Mouse (Mus musculus) hindbrain, embryonic 14.5 days (tissue): ENCODE data around the gene Srl. TPM values are rescaled to one million over a fixed set of nuclear protein-coding genes. Genes with fewer than 3 reads are reported as not detected.
"Not testable (repeated sequence)": the region's sequence is repeated elsewhere in the genome, so short reads cannot be mapped to it uniquely, and the experiment has no call there.

Experiments used
- ATAC-seq: fragments of 200-750 bp; cut with Nextera tagmentation; 2 replicates; pipeline ENCODE4 v1.8.0; 2017; ENCODE audit warnings: moderate number of reproducible peaks, mild to moderate bottlenecking, moderate TSS enrichment, moderate library complexity; ENCODE audit not compliant: low FRiP score
- DNase-seq: peaks from one replicate; pipeline ENCODE4 v3.0.0-alpha.2; 2015; ENCODE audit warnings: low spot score
- H3K27ac ChIP-seq: fragments of 300-500 bp; sonication (generic); 2 replicates; pipeline ENCODE4 v1.5.1; 2014; ENCODE audit warnings: mild to moderate bottlenecking, moderate library complexity
- H3K27me3 ChIP-seq: fragments of 300-500 bp; sonication (generic); 2 replicates; pipeline ENCODE4 v1.6.1; 2014; ENCODE audit warnings: mild to moderate bottlenecking, low read length, mixed read lengths; ENCODE audit not compliant: control insufficient read depth, insufficient read depth
- H3K36me3 ChIP-seq: fragments of 300-500 bp; sonication (generic); replicated peaks from 2 replicates; pipeline ENCODE4 v1.6.1; 2014; ENCODE audit not compliant: control insufficient read depth, insufficient read depth
- H3K4me1 ChIP-seq: fragments of 300-500 bp; sonication (generic); replicated peaks from 2 replicates; pipeline ENCODE4 v1.6.1; 2014; ENCODE audit warnings: antibody characterized with exemption, low read length, mixed read lengths; ENCODE audit not compliant: control insufficient read depth, insufficient read depth
- H3K4me2 ChIP-seq: fragments of 300-500 bp; sonication (generic); replicated peaks from 2 replicates; pipeline ENCODE4 v1.6.1; 2014; ENCODE audit warnings: mild to moderate bottlenecking, moderate library complexity
- H3K4me3 ChIP-seq: fragments of 300-500 bp; sonication (generic); replicated peaks from 2 replicates; pipeline ENCODE4 v1.5.1; 2014; ENCODE audit warnings: mild to moderate bottlenecking, low read length
- H3K9ac ChIP-seq: fragments of 300-500 bp; sonication (generic); 2 replicates; pipeline ENCODE4 v1.6.1; 2014
- H3K9me3 ChIP-seq: fragments of 300-500 bp; sonication (generic); 2 replicates; pipeline ENCODE4 v1.6.1; 2016; ENCODE audit warnings: low read length; ENCODE audit not compliant: control insufficient read depth
- WGBS: fragments of 180-500 bp; shearing (Covaris S2); extraction: QIAGEN DNeasy Blood & Tissue Kit; methylation state at CpG from one replicate; pipeline ENCODE4 v1.1.7; 2014; 5-methylcytosine and 5-hydroxymethylcytosine counted together
- polyA plus RNA-seq: library from polyadenylated mRNA; unstranded; fragments of >200 nt; fragmentation: Nextera tagmentation; extraction: Ambion mirVana; gene quantifications from 2 replicates; pipeline ENCODE4 v1.2.1, GENCODE M21; 2014

The Srl gene
- polyA plus RNA-seq, 1 experiment from 2014 or later, result 28.0 TPM

DNA sequence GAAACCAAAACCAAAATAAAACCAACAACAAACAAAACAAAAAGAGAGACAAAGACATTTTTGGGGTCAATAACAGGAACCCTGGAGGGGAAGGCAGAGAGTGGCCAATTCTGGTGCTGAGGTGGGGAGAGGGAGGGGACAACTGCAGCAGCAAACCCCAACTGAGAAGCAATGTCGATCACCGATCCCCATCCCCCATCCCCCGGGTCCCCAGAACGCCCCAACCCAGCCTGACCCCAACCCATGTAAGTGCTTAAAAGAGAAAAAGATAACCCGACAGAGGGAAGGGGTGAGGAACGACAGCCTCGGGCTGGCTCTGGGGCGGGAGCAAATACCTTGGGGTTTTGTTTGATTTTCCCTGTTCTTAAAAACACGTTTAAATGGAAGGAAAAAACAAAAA lies 3.2 kb upstream of the Srl start:
- H3K4me3 ChIP-seq, result no peak overlapping the region
- no peak for DNase-seq
- no peak overlapping the region for H3K4me2 ChIP-seq
- H3K27ac ChIP-seq, result no peak overlapping the region
- no peaks in the 10 kb centered on the region for H3K9me3 ChIP-seq
- H3K27me3 ChIP-seq, result no peaks in the 10 kb centered on the region
- WGBS, result 75% methylated on average over 9 of the region's 9 CpGs
- no peak for ATAC-seq
- peaks cover 44% of the 10 kb centered on the region for H3K36me3 ChIP-seq
- peaks cover 6% of the 10 kb centered on the region for H3K4me1 ChIP-seq
- H3K9ac ChIP-seq, result no peak overlapping the region

DNA sequence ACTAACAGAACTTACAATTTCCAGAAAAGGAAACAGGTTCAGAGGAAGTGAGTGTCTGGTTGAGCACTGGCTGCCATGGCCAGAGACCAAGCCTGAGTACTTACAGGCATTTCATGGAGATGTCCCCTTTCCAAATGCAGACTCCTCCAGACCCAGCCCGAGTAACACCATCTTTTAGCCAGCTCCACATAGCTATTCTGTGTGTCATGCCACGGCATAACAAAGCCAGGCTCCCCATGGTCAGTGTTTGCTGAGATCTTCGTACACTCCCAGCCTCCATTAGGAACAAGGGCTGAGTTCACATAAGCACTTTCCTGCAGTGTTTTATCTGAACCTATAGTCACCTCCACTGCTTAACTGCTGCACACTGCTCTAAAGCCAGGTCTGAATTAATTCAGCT lies 1.6 kb upstream of the Srl start:
- ATAC-seq (no peak), DNase-seq (no peak)
- H3K4me3 ChIP-seq, result no peak overlapping the region
- H3K4me1 ChIP-seq, result peaks cover 6% of the 10 kb centered on the region
- H3K27me3 ChIP-seq, result no peaks in the 10 kb centered on the region
- peaks cover 29% of the 10 kb centered on the region for H3K36me3 ChIP-seq
- H3K9ac ChIP-seq, result no peak overlapping the region
- WGBS, result 67% methylated on average over 3 of the region's 3 CpGs
- H3K4me2 ChIP-seq, result no peak overlapping the region
- H3K9me3 ChIP-seq, result no peaks in the 10 kb centered on the region
- H3K27ac ChIP-seq, result no peak overlapping the region

DNA sequence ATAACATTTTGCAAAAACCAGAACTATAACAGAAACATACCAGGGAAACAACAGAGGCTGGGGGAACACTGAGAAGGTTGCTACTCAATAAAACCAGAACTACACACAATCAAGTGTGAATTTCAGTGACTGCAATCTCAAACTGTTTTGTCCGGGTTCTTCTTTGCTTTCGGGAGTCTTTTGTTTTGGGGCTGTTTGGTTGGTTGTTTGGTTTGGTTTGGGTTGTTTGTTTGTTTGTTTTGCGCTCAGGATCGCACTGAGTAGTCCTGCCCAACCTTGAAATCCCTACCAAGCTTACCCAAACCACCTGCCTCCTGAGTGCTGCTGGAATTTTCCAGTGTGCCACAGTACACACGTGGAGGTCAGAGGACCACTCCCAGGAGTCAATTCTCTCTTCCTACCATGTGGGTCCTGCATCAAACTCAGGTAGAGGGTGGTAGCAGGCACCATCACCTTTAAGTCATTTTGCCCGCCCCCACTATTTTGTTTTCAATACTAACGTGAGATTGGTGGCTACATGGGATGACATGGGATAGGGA lies 689 bp upstream of the Srl start:
- ATAC-seq (no peak), DNase-seq (no peak)
- Histone ChIP-seq H3K27ac (no peak overlapping the region), H3K4me1 (peaks cover 6% of the 10 kb centered on the region), H3K27me3 (no peaks in the 10 kb centered on the region), H3K36me3 (peaks cover 24% of the 10 kb centered on the region), H3K4me3 (peak overlapping the region; percentile 45), H3K4me2 (peak overlapping the region; percentile 57), H3K9me3 (no peaks in the 10 kb centered on the region), H3K9ac (peak overlapping the region; percentile 25)
- 50% methylated on average over 7 of the region's 7 CpGs for WGBS

DNA sequence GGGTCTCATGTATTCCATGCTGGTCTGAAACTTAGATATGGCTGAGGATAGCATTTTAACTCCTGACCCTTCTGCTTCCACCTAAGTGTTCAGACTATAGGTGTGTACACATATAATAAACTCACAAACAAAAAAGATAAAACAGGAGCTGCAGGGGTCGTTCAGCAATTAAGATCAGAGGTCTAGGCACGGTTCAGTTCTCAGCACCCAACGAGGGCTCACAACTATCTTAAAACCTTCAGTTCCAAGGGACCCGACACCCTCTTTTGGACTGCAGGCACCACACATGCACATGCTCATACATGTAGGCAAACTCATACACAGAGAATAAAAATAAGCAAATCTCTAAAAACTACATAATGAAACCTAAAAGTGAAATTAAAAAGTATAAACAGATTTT lies 583 bp downstream of the Srl start:
- no peaks in the 10 kb centered on the region for H3K27me3 ChIP-seq
- peaks cover 13% of the 10 kb centered on the region for H3K36me3 ChIP-seq
- no peaks in the 10 kb centered on the region for H3K9me3 ChIP-seq
- 66% methylated on average over 4 of the region's 4 CpGs for WGBS
- peaks cover 6% of the 10 kb centered on the region for H3K4me1 ChIP-seq
- DNase-seq (no peak), ATAC-seq (no peak)
- peak overlapping the region; percentile 45 for H3K4me3 ChIP-seq
- H3K9ac ChIP-seq, result peak overlapping the region; percentile 59
- H3K4me2 ChIP-seq, result peak overlapping the region; percentile 57
- no peak overlapping the region for H3K27ac ChIP-seq

DNA sequence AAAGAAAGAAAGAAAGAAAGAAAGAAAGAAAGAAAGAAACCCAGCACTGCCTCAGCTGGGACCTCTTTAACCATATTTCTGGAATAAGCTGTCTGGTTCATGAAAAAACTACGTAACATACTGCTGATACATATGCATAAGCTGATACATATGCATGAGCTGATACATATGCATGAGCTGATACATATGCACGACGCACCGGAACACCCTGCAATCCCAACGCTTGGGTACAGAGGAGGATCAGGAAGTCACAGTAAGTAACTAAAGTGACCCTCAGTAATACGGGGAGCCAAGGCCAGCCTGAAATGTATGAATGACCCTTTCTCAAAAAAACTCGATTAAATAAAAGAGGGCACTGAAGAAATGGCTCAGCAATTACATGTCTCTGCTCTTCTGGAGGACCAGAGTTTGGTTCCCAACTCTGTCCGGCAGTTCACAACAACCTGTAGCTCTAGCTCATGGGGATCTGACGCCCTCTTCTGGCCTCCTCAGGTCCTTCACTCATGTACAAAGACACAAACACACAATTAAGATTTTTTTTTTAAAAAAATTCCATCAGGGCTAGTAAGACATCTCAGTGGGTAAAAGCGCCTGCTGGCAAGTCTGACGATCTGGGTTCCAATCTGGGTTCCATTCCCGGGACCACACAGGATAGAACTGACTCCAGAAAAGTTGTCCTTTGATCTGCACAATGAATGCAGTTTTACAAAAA lies 1.4 kb downstream of the Srl start:
- no peak overlapping the region for H3K9ac ChIP-seq
- H3K27ac ChIP-seq, result no peak overlapping the region
- 59% methylated on average over 12 of the region's 12 CpGs for WGBS
- H3K4me1 ChIP-seq, result peaks cover 6% of the 10 kb centered on the region
- H3K27me3 ChIP-seq, result no peaks in the 10 kb centered on the region
- DNase-seq (peak; percentile 32), ATAC-seq (no peak)
- no peak overlapping the region for H3K4me3 ChIP-seq
- H3K36me3 ChIP-seq, result peaks cover 5% of the 10 kb centered on the region
- H3K9me3 ChIP-seq, result no peaks in the 10 kb centered on the region
- H3K4me2 ChIP-seq, result no peak overlapping the region

DNA sequence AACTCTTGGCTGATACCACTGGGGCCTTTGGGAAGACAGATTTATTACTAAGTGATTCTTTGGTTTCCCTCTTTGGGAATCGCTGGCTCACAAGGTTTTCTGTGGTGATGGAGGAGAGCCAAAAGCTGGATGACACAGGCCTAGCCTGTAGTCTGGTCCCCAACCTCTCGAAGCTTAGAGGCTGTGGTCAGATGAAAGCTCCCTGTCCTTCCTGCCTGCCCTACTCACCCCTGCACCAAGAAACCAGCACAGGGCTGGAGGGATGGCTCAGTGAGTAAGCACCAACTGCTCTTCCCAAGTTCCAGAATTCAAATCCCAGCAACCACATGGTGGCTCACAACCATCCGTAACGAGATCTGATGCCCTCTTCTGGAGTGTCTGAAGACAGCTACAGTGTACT lies 2.1 kb downstream of the Srl start:
- ATAC-seq (no peak), DNase-seq (no peak)
- Histone ChIP-seq H3K27ac (no peak overlapping the region), H3K36me3 (no peaks in the 10 kb centered on the region), H3K4me2 (no peak overlapping the region), H3K9me3 (no peaks in the 10 kb centered on the region), H3K4me1 (peaks cover 6% of the 10 kb centered on the region), H3K27me3 (no peaks in the 10 kb centered on the region), H3K4me3 (no peak overlapping the region), H3K9ac (no peak overlapping the region)
- 74% methylated on average over 4 of the region's 4 CpGs for WGBS

DNA sequence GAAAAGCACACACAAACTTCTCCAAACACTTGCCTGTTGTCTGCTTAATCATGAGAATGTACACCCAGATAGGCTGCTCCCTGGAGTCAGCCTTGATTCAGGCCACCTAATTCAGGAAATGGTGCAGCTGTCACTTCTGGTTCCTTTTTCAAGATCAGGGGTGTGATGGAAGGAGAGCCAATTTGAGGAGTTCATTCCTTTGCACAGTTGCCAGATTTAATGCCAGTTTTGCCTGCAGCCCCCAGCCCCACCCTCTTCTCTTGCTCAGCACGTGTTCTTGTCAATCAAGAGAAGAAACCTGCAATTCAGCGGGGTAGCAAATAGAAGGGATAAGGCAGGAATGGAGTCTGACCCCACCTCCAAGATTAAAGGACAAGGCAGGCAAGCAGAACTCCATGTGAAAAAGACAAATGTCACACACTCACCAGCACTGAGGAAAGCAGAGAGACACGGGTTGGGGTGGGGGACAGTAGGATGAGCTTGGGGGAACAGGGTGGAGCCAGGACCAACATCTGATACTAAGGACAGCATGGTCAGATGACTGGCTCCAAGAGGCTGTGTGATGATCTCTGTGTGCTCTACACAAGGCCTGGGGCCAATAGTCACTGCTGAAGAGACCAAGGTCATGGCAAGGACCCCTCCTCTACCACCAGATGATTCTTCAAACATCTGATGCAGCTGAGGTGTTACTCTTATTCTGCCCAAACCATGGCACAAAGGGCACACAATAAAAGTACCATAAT lies 3.8 kb downstream of the Srl start:
- DNase-seq, result no peak
- no peak overlapping the region for H3K27ac ChIP-seq
- no peaks in the 10 kb centered on the region for H3K9me3 ChIP-seq
- H3K4me1 ChIP-seq, result peaks cover 6% of the 10 kb centered on the region
- WGBS, result 70% methylated on average over 3 of the region's 3 CpGs
- ATAC-seq, result no peak
- no peaks in the 10 kb centered on the region for H3K36me3 ChIP-seq
- no peak overlapping the region for H3K4me2 ChIP-seq
- no peak overlapping the region for H3K4me3 ChIP-seq
- no peaks in the 10 kb centered on the region for H3K27me3 ChIP-seq
- H3K9ac ChIP-seq, result no peak overlapping the region

DNA sequence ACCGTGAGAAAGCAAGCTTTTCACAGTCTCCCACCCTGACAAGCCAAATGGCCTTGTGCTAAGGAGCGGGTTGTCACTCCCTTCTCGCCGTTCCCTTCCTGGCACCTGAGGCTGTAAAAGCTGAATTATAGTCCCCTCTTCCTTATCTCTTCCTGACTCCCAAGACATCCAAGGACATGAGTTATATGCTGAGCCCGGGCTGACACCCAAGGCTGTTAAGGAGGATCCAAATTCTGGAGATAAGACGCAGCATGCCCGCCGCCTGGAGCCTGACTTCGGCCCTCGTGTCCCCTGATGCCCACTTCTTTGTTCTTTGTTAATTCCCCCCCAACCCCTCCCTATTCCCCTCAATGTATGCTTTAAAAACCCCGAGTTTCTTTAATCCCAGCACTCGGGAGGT lies 14.2 kb downstream of the Srl start:
- not testable (repeated sequence) for DNase-seq, H3K9me3 ChIP-seq, H3K4me1 ChIP-seq, ATAC-seq, H3K27me3 ChIP-seq, H3K4me2 ChIP-seq, H3K36me3 ChIP-seq, H3K27ac ChIP-seq, H3K4me3 ChIP-seq, H3K9ac ChIP-seq
- 93% methylated on average over 12 of the region's 12 CpGs for WGBS

DNA sequence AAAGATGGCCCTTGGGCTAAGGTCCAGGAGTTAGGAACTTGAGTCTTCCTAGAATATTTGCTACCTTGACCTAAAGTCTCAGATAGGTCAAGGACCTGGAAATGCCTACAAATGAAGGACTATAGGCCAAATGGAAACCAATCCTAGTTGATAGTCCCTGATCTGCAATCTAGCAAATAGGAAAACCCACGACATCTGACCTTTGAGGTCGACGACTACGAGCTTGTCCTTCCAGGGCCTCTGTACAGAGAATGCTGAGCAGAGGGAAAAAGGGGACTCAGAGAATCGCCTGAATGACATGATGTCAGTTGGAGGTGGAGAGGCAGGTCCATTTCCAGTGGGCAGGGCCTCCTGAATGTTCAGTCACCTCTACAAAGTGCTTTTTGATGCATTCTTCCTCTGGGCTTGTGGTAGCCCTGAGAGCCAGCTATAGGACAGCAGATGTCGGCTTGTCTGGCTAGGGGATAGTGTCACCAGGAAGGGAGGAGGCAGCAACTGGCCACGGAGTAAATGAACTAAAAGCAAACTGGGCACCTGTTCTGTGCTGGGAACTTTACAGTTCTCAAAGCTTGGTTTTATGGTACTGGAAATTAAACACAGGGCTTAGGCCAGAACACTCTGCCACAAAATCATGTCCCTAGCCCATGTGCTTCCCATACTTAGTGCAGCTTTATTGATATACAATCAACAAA lies 18.2 kb downstream of the Srl start:
- no peak for ATAC-seq
- Histone ChIP-seq H3K4me3 (no peak overlapping the region), H3K36me3 (no peaks in the 10 kb centered on the region), H3K4me2 (no peak overlapping the region), H3K9ac (no peak overlapping the region), H3K9me3 (0 out of 2 replicates have a peak, but pooled peaks cover 4% of the 10 kb centered on the region), H3K4me1 (no peaks in the 10 kb centered on the region), H3K27me3 (no peaks in the 10 kb centered on the region), H3K27ac (no peak overlapping the region)
- 64% methylated on average over 7 of the region's 7 CpGs for WGBS
- no peak for DNase-seq
